Mouse (Mus musculus) testis, postnatal 10 days (tissue): ENCODE data around the gene Nfam1.

Source experiments
- DNase-seq: peaks from one replicate; pipeline ENCODE4 v3.0.0; 2021; ENCODE audit warnings: low spot score

The Nfam1 gene

GRCm38 (mm10) chr15:82958253-82958701 is 74.8 kb downstream of the Nfam1 start:
- DNase-seq: no peak

- no peak for DNase-seq
Measured at GRCm38 (mm10) chr15:82956721-82957120, 76.4 kb downstream of the Nfam1 start.

GRCm38 (mm10) chr15:82956310-82956709 is 76.8 kb downstream of the Nfam1 start:
- DNase-seq: no peak

- DNase-seq: no peak
Measured at GRCm38 (mm10) chr15:82955286-82955685, 77.8 kb downstream of the Nfam1 start.

- DNase-seq: no peak
Measured at GRCm38 (mm10) chr15:82954034-82954433, 79.1 kb downstream of the Nfam1 start.

- DNase-seq: no peak
Measured at GRCm38 (mm10) chr15:82953096-82953495, 80.0 kb downstream of the Nfam1 start.

GRCm38 (mm10) chr15:82952292-82952705 is 80.8 kb downstream of the Nfam1 start:
- DNase-seq: no peak

- no peak for DNase-seq
Measured at GRCm38 (mm10) chr15:82950246-82950645, 82.9 kb downstream of the Nfam1 start.

GRCm38 (mm10) chr15:82947431-82947830 is 85.7 kb downstream of the Nfam1 start:
- peak; percentile 72 for DNase-seq

GRCm38 (mm10) chr15:82944479-82945195 is 88.5 kb downstream of the Nfam1 start:
- DNase-seq: no peak
